Comparison of ENCODE assay signal across 7 mouse cellular contexts in genomic region chr9:48644926-48645647, GRCm38 (mm10). TPM values are rescaled to one million over a fixed set of nuclear protein-coding genes. Genes with fewer than 3 reads are reported as not detected.
DNase-seq lines count a peak whose midpoint lies in the region; ATAC-seq and TF ChIP-seq lines count a peak whose summit lies in the region.

No protein-coding gene starts in this region.

- no peak overlapping the region for H3K4me2 ChIP-seq in intestine, postnatal 0 days (replicated peaks; ENCODE audit: low read depth)
- H3K4me2 ChIP-seq in intestine, embryonic 15.5 days (replicated peaks), result no peak overlapping the region

- no peak overlapping the region for H3K4me3 ChIP-seq in intestine, postnatal 0 days (ENCODE audit: low read depth, low read length)
- no peak overlapping the region for H3K4me3 ChIP-seq in intestine, embryonic 15.5 days (replicated peaks)
- H3K4me3 ChIP-seq in MEL (ENCODE audit: control insufficient read depth in 1 of 2, insufficient read depth in 1 of 2, low read depth in 2 of 2, low read length in 2 of 2), result no peak overlapping the region
- H3K4me3 ChIP-seq in liver, adult 2 months (ENCODE audit: insufficient read depth, low read depth, low read length), result no peak overlapping the region

- TF ChIP-seq POLR2A in MEL (IDR thresholded peaks at IDR 0.05; ENCODE audit: control insufficient read depth in 1 of 2, insufficient read depth in 1 of 2, low read depth in 1 of 2, low read length in 2 of 2, poor library complexity in 1 of 2), result no peak
- no peak for TF ChIP-seq POLR2A in liver, adult 2 months (IDR thresholded peaks at IDR 0.05; ENCODE audit: extremely low read depth, insufficient read depth, low read length)

- 0 out of 2 replicates have a peak, but pooled peaks cover 5% of the 10 kb centered on the region for H3K4me1 ChIP-seq in intestine, postnatal 0 days (replicated peaks; ENCODE audit: control insufficient read depth, insufficient read depth, low read length)
- peaks cover 14% of the 10 kb centered on the region for H3K4me1 ChIP-seq in intestine, embryonic 15.5 days (replicated peaks)
- H3K4me1 ChIP-seq in MEL (ENCODE audit: control insufficient read depth in 1 of 2, insufficient read depth in 2 of 2, low read length in 2 of 2), result no peaks in the 10 kb centered on the region
- peaks cover 8% of the 10 kb centered on the region; the same call in 1 of the 2 replicates for H3K4me1 ChIP-seq in liver, adult 2 months (ENCODE audit: control insufficient read depth, insufficient read depth, low read length)

- no peaks in the 10 kb centered on the region for H3K36me3 ChIP-seq in intestine, postnatal 0 days (ENCODE audit: control insufficient read depth, insufficient read depth)
- no peaks in the 10 kb centered on the region for H3K36me3 ChIP-seq in intestine, embryonic 15.5 days
- H3K36me3 ChIP-seq in MEL (ENCODE audit: control insufficient read depth in 1 of 2, insufficient read depth in 2 of 2, low read length in 2 of 2), result no peaks in the 10 kb centered on the region
- H3K36me3 ChIP-seq in liver, adult 2 months (ENCODE audit: control insufficient read depth, insufficient read depth, low read length), result no peaks in the 10 kb centered on the region

- WGBS in intestine, postnatal 0 days, result 45% methylated on average over 13 of the region's 13 CpGs
- WGBS in intestine, embryonic 15.5 days, result 40% methylated on average over 13 of the region's 13 CpGs
- 47% methylated on average over 13 of the region's 13 CpGs for WGBS in liver, adult 2 months

- H3K27ac ChIP-seq in intestine, postnatal 0 days (ENCODE audit: low read depth, low read length), result no peak overlapping the region
- no peak overlapping the region for H3K27ac ChIP-seq in intestine, embryonic 15.5 days
- no peak overlapping the region for H3K27ac ChIP-seq in MEL (ENCODE audit: control insufficient read depth, low read depth, low read length)
- H3K27ac ChIP-seq in liver, adult 2 months (replicated peaks; ENCODE audit: insufficient read depth, low read depth, low read length), result no peak overlapping the region

- TF ChIP-seq RAD21 in MEL (IDR thresholded peaks at IDR 0.05; ENCODE audit: low read depth, low read length), result peak; percentile 92

- ATAC-seq in intestine, postnatal 0 days, result no peak
- no peak for ATAC-seq in intestine, embryonic 15.5 days

- H3K27me3 ChIP-seq in intestine, postnatal 0 days (replicated peaks; ENCODE audit: control insufficient read depth, insufficient read depth, low read length), result no peaks in the 10 kb centered on the region
- H3K27me3 ChIP-seq in intestine, embryonic 15.5 days (replicated peaks), result peaks cover 5% of the 10 kb centered on the region; the same call in 1 of the 2 replicates
- H3K27me3 ChIP-seq in MEL (ENCODE audit: control insufficient read depth in 1 of 2, insufficient read depth in 2 of 2, low read length in 2 of 2), result peaks cover 0 to 1% of the 10 kb centered on the region in 2 experiments; a peak in 2 of 4 replicates
- H3K27me3 ChIP-seq in liver, adult 2 months (ENCODE audit: control insufficient read depth, insufficient read depth, low read length), result no peaks in the 10 kb centered on the region

- no peak overlapping the region for H3K9ac ChIP-seq in intestine, postnatal 0 days (ENCODE audit: low read depth, low read length)
- no peak overlapping the region for H3K9ac ChIP-seq in intestine, embryonic 15.5 days
- no peak overlapping the region for H3K9ac ChIP-seq in MEL (ENCODE audit: control insufficient read depth, low read depth, low read length, poor library complexity, severe bottlenecking)
- H3K9ac ChIP-seq in liver, adult 2 months (ENCODE audit: low read depth, low read length), result no peak overlapping the region

- TF ChIP-seq EP300 in MEL (IDR thresholded peaks at IDR 0.05; ENCODE audit: low read depth in 1 of 2, low read length in 2 of 2), result no peak

- H3K79me2 ChIP-seq in MEL (ENCODE audit: control insufficient read depth, insufficient read depth, low read length, poor library complexity), result no peaks in the 10 kb centered on the region
- no peaks in the 10 kb centered on the region for H3K79me2 ChIP-seq in liver, adult 2 months (ENCODE audit: control insufficient read depth, insufficient read depth, low read length)

- TF ChIP-seq CTCF in intestine, postnatal 0 days (IDR thresholded peaks at IDR 0.05; ENCODE audit: low read depth), result peak; percentile 75
- TF ChIP-seq CTCF in MEL (IDR thresholded peaks at IDR 0.05 in 2 of 3, conservative IDR thresholded peaks at IDR 0.05 in 1 of 3; ENCODE audit: control insufficient read depth in 1 of 3, insufficient read depth in 1 of 3, low read depth in 2 of 3, low read length in 3 of 3, poor library complexity in 1 of 3, severe bottlenecking in 1 of 3), result peak; percentile 50 to 88 (median 51); a peak in 5 of 6 replicates
- TF ChIP-seq CTCF in liver, adult 2 months (IDR thresholded peaks at IDR 0.05; ENCODE audit: low read depth, low read length), result peak; percentile 58

- H3K9me3 ChIP-seq in intestine, postnatal 0 days (ENCODE audit: control insufficient read depth), result 0 out of 2 replicates have a peak, but pooled peaks cover 3% of the 10 kb centered on the region
- H3K9me3 ChIP-seq in intestine, embryonic 15.5 days, result no peaks in the 10 kb centered on the region
- H3K9me3 ChIP-seq in MEL (replicated peaks; ENCODE audit: insufficient read depth, low read length), result no peaks in the 10 kb centered on the region

- peak; percentile 26 for DNase-seq in CD4-positive helper T cell, adult 2 months (ENCODE audit: low read depth, low spot score)
- peak; percentile 68 for DNase-seq in MEL (ENCODE audit: low read depth, low spot score)
- peak; percentile 72 for DNase-seq in embryo, embryonic 11 days
- peak; percentile 52 for DNase-seq in liver, adult 2 months (ENCODE audit: extremely low read depth, low read depth, low spot score)
- DNase-seq in thymus, postnatal 10 days (ENCODE audit: low spot score in 2 of 2), result peak; percentile 16 to 38

TF ChIP-seq in MEL, 35 proteins besides CTCF, POLR2A, EP300 and RAD21:
- TF ChIP-seq SIN3A (IDR thresholded peaks at IDR 0.05; ENCODE audit: low read length) (no peak), TCF12 (IDR thresholded peaks at IDR 0.05; ENCODE audit: low read depth, low read length) (no peak), ZKSCAN1 (IDR thresholded peaks at IDR 0.05; ENCODE audit: low read depth, low read length) (no peak), CHD2 (IDR thresholded peaks at IDR 0.05; ENCODE audit: low read length) (no peak), USF1 (IDR thresholded peaks at IDR 0.05; ENCODE audit: low read depth, low read length) (peak; percentile 57; the same call in 1 of the 2 replicates), ETS1 (IDR thresholded peaks at IDR 0.05; ENCODE audit: low read depth, low read length) (no peak), E2F4 (IDR thresholded peaks at IDR 0.05; ENCODE audit: borderline replicate concordance, low read depth, low read length) (no peak), MAZ (IDR thresholded peaks at IDR 0.05; ENCODE audit: low read depth, low read length) (no peak), USF2 (IDR thresholded peaks at IDR 0.05; ENCODE audit: borderline replicate concordance in 1 of 2, insufficient read depth in 1 of 2, low read depth in 1 of 2, low read length in 2 of 2) (no peak), MYC (IDR thresholded peaks at IDR 0.05; ENCODE audit: low read depth, low read length) (0 out of 2 replicates have a peak, but pooled peaks have one; percentile 20), SMC3 (IDR thresholded peaks at IDR 0.05; ENCODE audit: low read depth, low read length) (peak; percentile 86), CHD1 (IDR thresholded peaks at IDR 0.05; ENCODE audit: low read depth, low read length) (no peak), NRF1 (IDR thresholded peaks at IDR 0.05; ENCODE audit: insufficient read depth, low read depth, low read length, poor library complexity, severe bottlenecking) (no peak), ZNF384 (IDR thresholded peaks at IDR 0.05; ENCODE audit: low read depth, low read length) (no peak), GATA1 (IDR thresholded peaks at IDR 0.05; ENCODE audit: low read depth, low read length) (no peak), UBTF (IDR thresholded peaks at IDR 0.05; ENCODE audit: borderline replicate concordance, insufficient read depth, low read depth, low read length) (no peak), ZC3H11A (IDR thresholded peaks at IDR 0.05; ENCODE audit: low read depth, low read length) (peak; percentile 80), ZMIZ1 (IDR thresholded peaks at IDR 0.05; ENCODE audit: low read depth, low read length) (no peak), MEF2A (IDR thresholded peaks at IDR 0.05; ENCODE audit: extremely low read depth, insufficient replicate concordance, low read depth, low read length, poor library complexity, severe bottlenecking) (no peak), MAX (IDR thresholded peaks at IDR 0.05; ENCODE audit: low read length) (peak; percentile 59; the same call in 1 of the 2 replicates), RCOR1 (IDR thresholded peaks at IDR 0.05; ENCODE audit: low read depth, low read length) (no peak)
TF ChIP-seq in MEL: peak in this region for 5.

RNA-seq across cellular contexts. Expression of gene Nnmt, which starts 40.1 kb away (rescaled TPM):
- 5.1 and 6.1 TPM in 2 replicates for polyA plus RNA-seq in intestine, postnatal 0 days (2015; fragmentation: Nextera tagmentation; extraction: Ambion mirVana)
- 3.0 and 3.5 TPM in 2 replicates for polyA plus RNA-seq in intestine, embryonic 15.5 days (2015; fragmentation: Nextera tagmentation; extraction: Ambion mirVana)
- not detected in 2 replicates for total RNA-seq in MEL (2012; rRNA removed)
- polyA plus RNA-seq in MEL (2012; ENCODE audit: insufficient read depth in 1 of 2, insufficient read length in 2 of 2, low read depth in 1 of 2, low replicate concordance in 2 of 2, missing spikeins in 1 of 2), result not detected
- total RNA-seq in liver, adult 2 months (2014; rRNA removed), result 306 and 460 TPM in 2 replicates
- polyA plus RNA-seq in liver, adult 2 months (2012; rRNA removed), result 45.7 and 126 TPM in 2 replicates
